Mouse (Mus musculus): Measurements from ENCODE around the gene Hist2h3c2.

DNA sequence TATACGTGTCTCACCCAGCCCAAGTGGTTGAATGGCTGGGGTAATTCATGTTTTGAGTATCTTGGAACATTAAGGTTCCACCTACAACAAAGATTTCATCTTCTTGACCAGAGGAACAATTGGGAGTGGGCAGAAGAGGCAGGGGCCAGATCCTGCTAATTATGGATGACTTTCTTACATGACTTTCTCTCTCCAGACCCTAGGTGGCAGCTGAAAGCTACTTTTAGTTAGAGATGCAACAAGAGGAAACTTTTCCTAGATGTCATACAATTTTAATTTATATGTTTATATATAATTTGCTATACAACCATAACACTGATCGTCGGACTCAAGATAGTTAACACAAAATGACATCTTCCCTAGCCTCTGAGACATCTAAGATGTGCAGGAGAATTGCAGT lies 31.1 kb downstream of the Hist2h3c2 start:
- TF ChIP-seq CTCF (conservative IDR thresholded peaks at IDR 0.05 in 1 of 2, IDR thresholded peaks at IDR 0.05 in 1 of 2; ENCODE audit: low read depth in 2 of 2, low read length in 2 of 2) (peak in 1 of 2 experiments; percentile 52; a peak in 2 of 4 replicates), ZNF384 (IDR thresholded peaks at IDR 0.05; ENCODE audit: low read depth, low read length) (no peak), POLR2A (IDR thresholded peaks at IDR 0.05; ENCODE audit: low read depth, low read length) (no peak), JUND (conservative IDR thresholded peaks at IDR 0.05; ENCODE audit: low read depth, low read length) (no peak)
